Mouse (Mus musculus): ENCODE results near the gene Rps6kc1.

Gene Rps6kc1

DNA sequence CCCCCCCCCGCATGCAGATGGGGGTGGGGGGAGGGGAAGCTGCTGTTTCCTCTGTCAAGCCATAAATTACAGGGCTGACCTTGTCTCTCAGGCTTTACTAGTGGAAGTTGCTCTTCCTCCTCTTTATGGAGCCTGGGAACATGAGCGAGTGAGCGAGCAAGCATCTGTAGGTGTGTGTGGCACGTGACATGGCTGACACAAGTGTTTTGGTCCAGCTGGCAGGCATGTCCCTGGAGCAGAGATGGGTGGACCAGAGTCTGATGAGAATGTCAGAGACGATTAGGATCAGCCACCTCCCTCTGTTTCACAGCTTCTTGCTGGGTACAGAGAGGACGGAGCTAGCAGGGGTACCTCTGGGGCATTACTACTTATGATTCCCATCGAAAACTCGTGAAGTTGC, 153.7 kb downstream of the Rps6kc1 start:
- DNase-seq: no peak

DNA sequence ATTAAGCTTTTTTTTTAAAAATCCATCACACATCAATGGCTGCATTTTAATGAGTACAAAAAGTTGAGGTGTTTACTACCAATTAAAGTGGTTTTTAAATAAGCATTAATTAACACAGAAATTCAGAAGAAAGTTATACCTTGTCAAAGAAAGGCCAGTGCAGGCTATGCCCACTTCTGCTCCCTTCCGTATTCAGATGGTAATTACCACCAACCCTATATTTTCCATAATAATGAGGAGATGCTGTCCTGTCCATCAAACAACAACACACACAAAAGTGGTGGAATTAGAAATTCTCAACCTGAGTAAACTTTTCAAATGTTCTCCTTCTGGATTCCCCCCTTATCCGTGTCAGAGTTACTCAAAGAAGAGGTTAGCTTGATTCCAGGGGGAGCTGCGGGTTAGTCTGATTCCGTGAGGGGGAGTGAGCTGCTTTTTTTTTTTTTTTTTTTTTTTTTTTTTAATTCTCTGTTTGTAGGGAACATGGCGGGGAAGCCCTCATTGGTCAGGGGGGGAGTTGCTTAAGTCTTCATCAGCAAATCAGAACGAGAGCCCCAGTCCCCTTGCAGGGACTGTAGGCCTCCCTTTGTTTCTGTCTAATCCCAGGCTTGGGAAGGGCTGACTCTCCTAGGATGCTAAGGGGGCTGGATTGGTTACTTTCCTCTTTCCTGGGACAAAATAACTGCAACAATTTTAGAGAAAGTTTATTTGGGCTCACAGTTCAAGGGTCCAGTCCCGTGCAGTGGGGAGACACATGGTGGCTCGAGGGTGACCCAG, 159.6 kb downstream of the Rps6kc1 start:
- no peak for DNase-seq

DNA sequence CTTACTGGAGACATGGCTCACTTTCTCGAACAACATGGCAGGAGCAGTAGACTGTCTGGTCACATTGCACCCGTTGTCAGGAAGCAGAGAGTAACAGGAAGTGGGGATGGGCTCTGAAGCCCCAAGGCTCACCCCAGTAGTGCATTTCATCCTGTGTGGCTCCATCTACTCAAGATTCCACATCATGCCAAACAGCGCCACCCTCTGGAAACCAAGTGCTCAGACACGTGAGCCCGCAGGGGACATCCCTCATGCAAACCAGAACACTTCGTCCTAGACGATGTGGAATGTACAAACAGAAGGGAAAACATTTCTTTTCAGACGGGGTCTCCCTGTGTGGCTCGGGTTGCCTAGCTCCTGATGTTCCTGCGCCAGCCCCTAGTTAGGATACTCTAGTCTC, 162.6 kb downstream of the Rps6kc1 start:
- no peak for DNase-seq

DNA sequence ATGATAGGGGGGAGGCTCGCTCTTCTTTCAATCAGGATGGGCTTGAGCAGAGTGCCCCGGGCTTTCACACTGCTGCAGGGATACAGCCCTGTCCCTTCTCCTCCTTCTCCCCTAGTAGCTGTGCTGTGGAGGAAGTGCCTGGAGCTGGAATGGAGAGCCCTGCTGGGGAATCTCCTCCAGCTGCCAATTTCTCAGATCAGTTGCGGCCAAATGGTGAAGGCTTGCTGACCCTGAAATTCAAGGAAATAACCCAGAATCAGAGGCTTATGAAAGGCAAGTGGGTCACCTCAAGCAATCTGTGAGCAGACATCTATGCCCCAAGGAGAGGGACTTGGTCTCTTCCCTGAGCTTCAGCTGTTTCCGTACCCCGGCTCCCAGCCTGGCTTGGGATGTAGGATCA, 170.1 kb downstream of the Rps6kc1 start:
- peak; percentile 5 for DNase-seq

DNA sequence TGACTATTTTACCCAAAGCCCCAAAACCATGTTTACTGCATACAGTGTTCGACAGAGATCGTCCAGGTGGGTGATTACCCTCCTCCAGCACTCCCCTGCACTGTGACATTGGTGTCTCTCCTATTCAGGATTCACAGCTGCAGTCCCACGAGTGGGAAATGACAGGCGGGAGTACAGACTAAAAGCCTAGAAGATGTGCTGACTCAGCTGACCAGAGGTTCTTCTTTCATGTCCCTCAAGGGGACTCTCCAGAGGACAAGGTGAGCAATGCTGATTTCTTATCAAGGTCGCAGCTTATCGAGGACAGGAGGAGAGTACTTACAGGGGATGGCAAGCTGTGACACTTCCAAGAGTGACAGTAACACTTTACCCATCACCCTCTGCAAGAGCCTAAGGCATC, 178.8 kb downstream of the Rps6kc1 start:
- DNase-seq: no peak

DNA sequence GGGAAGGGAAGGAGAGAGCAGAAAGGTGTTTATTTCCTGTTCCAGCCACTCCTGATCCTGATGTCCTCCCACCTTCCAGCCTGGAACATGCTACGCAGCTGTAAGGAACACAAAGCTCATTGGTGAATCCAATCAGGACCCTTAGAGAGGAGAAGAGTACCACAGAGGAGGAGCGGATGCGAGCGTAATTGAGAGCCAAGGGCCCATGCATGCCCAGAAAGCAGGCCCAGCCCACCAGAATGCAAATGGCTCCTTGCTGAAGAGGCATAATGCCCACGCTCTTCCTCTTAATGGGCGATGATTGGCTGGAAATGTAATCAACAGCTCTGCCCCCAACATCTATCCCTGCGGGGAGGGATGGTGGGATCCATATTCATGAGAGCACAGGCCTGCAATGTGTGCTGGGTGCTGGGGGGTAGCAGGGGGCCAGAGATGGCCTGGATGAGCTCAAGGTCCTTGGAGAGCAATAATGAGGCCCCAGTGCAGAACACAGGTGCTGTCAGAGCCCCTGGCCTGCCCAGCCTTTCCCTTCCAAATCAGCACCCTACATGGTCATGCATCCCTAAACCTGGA, 182.0 kb downstream of the Rps6kc1 start:
- DNase-seq: no peak

DNA sequence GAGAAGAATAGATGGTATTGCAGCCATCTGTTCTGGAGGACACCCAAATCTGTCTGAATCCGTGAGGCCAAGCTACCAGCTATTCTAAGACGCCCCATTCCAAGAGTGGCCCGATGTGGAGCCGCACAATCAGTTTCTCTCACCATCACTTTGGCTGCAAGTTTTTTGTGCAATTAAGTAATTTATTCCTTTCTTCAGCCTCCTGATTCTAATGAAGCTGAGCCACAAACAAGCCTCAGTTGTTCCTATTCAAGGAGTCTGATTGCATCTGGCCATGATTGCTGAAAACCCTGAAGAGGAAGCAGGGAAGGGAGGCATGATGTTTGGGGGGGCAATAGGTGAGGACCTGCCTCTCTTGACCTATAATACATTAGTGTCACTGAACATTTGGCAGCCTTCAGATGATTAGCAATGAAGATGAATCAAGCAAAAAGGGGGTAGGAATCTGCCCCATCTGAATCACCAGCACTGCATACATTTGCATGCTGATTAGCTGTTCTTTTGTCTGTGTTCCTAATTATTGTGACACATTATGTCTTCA, 183.4 kb downstream of the Rps6kc1 start:
- DNase-seq: no peak

DNA sequence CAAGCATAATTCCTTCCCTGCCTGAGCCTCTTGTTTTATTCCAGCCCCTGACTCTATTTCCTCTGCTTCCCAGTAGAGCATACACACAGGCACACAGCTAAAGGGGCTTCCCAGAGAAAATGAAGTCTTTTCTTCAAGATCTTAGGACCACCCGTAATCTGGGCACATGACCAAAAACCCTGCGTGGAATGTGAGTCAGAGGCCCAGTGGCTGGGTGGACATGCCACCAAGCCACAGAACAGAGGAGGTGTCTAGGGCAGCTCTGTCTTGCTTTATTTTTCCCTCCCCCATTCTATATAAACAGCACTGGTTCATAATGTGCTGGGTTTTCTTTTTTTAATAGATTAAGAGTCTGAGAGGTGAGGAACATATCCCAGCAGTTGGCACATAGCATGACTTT, 184.2 kb downstream of the Rps6kc1 start:
- no peak for DNase-seq

DNA sequence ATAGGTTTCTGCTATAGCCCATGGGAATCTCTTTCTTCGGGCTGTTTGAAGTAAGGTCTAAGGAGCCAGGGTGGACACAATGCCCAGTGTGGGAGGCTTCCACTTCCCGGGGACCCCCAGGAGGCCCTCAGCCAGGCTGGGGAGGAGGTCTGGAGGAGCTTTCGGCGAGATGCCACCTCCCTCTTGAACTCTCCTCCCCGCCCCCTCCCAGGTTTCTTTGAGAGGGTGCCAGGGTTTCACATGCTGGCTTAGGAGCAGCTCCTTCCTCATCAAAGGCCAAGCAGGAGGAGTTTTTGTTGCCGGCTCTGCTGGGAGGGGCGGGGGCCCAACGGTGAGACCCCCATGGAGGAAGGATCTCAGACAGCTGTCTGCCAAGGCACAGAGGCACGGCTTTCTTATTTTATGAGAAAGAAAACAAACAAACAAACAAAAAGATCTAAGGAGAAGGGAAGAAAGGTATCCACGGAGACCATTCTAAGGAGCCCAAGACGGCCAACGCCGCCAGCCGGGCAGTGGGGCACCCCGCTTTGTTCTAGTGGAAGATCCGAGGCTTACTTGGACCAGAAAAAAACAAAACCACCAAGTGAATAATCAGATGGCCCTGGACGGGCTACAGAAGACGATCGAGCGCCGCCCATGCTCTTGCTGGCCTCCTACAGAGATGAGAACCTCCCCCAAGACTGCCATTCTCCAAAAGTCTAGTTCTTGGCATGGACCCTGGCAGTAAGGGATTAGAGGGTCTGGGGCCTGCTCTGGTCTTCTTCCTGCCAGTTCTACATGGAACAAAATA, 186.8 kb downstream of the Rps6kc1 start:
- no peak for DNase-seq

DNA sequence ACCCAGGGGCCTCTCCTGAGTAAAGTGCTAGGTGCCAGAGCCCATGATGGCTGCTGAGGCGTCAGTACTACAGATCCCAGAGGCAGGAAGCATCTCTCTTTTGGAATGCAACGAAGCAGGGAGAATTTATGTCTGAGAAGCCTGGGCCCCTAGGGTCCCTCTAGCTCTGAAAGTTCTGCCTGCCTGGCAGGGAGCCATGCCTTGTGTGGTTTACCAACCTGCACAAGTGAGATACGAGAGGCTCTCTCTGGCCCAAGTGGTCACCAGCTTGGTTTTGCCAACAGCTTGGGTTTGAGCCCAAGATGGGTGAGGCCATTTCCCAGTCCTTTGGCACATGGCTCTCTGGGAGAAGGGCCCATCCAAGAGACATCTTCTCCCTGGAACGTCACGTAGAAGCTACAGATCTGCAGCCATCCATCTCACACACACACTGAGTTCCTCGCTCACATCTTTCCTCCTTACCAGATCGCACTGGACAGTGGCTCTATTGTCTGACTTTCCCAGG, 187.6 kb downstream of the Rps6kc1 start:
- no peak for DNase-seq

DNA sequence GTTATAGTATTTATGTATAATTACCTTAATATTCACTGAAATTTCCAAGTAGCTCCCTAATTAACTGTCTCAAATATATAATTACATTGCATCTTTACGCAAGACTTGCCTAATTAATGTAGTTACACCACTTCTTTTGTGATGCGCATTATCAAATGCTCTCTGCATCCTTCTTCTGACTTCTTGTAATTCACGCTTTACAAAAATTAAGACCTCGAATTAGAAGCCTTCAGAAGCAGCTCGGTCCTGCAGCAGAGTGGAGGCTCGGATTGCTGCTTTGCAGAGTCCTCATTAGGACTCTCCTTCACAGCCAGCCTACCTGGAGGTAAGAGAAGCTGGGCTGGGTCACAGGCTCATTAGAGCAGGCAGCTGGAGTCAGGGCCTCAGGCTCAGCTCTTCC, 197.7 kb downstream of the Rps6kc1 start:
- DNase-seq: no peak

DNA sequence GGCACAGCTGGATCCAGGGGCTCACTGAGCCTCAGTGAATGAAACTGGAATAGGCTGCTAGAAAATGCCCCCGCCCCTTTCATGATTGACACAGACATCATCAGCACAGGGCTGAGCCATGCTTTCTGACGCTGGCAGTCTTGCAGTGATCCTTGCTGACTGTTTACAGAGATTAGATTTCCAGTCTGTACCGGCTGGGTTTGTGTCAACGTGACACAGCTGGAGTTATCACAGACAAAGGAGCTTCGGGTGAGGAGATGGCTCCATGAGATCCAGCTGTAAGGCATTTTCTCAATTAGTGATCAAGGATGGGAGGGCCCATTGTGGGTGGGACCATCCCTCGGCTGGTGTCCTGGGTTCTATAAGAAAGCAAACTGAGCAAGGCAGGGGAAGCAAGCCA, 214.0 kb downstream of the Rps6kc1 start:
- no peak for DNase-seq

DNA sequence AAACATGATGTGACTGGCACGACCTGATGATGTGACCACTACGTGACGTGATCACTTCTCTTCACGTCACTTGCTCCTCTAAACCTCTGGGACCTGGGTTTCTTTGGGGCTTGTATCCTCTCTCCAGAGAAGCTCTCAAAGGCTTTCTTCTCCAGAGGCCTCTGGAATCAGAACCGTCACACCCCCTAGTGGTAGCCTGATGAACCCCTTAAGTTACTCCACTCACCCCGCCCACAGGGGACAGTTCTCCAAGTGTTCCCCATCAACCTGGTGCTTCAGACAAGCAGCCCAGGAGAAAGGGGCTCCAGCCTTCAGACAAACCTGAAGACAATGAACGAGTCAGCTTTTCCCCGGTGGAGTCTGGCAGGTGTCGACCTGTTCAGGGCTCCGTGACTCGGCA, 216.0 kb downstream of the Rps6kc1 start:
- peak; percentile 37 for DNase-seq

DNA sequence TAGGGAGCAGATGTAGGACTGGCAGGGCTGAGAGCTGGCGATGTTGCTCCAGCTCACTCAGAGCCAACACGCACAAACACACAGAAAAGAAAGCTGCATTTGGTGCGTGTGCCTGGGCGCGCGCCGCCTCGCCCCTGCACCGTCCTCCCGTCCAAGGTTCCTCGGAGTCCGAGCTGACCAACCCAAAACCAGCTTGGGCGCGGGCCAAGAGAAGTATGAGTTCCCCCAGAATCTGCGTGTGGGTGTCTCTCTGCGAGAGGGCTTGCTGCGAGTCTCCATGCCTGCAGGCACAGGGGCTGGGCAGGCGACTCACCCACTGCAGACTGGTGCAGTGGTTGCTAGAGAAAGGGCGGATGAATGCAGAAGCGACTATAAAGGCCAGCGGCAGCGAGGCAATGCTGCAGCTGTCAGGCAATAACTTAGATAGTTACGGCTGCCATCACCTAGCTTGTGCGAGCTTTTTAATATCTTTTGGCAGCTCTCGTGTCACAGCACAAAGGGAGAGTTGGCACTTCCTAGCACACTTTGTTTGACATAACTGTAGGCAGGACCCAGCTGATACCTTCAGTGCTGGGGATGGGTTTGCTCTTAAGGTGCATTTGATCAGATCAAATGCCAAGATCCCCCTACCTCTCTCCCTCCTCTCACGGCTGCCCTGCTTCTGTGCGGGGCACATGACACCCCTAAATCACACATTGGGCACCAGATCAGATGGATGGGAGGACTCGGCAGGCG, 220.9 kb downstream of the Rps6kc1 start:
- DNase-seq: no peak

DNA sequence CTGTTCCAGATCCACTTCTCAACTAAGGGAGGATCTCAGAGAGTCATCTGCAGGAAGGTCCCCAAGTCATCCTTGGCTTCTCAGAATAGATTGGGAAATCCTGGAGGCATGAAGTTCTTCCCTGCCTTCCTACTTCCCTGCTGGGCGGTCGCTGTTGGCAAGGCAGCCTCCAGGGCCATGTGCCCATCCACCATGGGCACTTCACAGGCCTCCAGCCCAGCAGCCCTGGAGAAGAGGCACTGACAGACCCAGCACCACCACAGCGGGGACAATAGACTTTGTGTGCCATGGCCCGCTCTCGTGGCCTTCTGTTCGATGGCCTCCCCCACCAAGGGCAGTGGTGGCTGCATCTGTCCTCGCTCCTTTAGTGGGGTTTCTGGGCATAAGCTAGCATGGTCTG, 228.5 kb downstream of the Rps6kc1 start:
- no peak for DNase-seq

DNA sequence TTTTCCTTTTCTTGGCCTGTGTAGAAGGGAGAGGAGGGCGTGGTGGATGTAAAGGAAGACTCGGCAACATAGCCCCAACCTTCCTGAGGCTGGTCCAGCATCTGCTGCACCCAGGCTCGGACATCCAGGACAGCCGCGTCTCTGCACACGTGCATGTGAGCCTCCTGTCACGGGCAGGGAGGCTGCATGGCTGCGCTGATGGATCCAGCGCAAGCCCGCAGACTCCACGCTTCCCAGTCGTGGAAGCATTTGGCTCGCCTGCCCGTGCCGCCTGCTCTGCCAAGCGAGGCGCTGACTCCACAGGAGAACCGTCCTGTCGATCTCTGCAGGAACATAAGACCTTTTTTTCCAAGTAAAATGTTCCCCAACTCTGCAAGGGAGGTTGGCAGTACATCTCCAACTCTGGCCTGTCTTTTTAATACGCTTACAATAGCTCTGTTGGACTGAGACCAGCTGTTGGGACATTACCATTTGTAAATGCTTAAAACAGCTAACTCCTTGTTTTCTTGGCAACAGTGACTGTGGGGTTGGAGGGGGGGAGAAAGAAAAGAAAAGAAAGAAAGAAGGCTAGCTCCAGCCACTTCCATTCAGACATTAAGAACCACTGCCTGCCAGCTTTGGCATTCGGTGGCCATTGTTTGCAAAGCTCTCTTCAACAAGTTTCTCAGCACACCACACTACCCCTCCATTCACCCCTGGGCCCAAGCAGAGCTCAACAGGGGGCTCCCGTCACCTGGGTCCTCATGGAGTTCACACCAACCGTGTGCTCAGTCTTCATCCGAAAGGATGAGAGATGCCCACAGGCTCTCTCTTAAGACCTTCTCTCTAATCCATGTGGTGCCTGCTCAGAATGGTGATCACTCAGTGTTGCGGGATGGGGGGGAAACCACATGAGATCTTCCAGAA, 229.3 kb downstream of the Rps6kc1 start:
- peak; percentile 31 for DNase-seq

DNA sequence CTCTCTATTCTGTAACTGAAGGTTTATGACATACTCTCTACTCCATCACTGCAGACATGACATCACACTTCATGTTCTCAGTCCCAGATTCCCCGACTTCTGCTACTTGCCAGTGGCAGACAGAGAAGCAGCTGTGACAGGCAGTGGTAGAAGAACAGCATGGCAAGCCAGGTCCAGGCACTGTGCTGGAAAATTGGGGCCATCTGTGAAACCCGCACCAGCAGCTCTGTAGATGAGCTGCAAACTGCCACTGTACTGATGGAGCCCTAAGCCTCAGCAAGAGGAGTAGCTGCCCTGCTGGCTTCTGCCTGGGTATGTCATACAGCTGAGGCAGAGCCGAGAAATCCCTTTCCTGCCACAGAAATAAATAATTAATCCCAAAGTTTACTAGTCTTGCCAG, 236.1 kb downstream of the Rps6kc1 start:
- DNase-seq: no peak

DNA sequence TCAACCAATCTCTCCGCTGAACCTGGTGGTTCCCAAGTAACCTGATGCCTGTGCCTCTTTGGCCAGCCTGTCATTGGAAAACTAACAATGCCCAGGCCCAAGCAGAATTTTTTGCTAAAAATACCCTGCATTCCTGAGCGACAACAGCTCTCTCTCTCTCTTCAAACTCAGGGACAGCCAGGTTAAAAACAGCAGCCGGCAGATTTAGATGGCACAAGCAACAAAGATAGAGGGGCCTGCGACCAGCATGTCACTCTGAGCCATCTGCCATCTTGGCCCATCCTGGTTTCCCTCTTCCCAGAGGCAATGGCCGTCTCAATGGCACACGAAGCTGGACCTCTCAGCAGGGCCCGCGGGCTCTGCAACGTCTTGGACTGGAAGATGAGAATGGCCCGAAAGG, 242.5 kb downstream of the Rps6kc1 start:
- no peak for DNase-seq

DNA sequence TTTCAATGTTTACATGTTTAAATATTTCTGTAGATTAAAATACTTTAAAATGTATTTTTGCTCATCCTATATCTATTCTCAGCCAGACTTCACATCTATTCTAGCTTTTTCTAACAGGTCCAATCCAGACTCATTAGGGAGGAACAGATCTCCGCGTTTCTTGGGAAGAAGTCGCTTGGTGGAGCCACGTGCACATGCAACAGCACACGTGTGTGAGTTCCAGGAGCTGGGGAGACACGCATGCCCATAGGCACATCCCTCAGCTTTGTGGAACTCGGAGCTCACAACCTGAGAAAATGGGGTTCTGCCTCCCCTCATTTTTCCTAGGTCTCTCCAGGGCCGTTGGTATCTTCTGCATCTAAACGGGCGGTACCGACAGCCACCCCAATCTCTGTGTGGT, 243.7 kb downstream of the Rps6kc1 start:
- no peak for DNase-seq

DNA sequence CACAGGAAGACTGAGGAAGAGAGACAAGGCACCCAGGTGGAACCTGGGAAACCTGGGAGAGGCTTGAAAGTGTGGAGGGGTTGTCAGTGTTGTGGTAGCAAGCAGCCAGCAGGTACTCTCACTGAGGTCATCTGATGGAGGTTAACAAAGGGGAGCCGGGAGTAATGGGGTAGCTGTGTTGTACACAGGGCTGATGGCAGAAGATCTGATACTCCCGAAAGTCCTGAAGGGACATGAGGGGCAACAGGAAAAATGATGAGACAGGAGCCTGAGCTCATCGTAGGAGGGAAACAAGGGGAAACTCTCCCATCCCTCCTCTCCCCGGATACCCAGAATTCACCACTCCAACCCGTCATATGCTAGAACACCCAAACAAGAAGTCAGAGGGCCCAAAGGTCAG, 244.2 kb downstream of the Rps6kc1 start:
- DNase-seq: no peak

DNA sequence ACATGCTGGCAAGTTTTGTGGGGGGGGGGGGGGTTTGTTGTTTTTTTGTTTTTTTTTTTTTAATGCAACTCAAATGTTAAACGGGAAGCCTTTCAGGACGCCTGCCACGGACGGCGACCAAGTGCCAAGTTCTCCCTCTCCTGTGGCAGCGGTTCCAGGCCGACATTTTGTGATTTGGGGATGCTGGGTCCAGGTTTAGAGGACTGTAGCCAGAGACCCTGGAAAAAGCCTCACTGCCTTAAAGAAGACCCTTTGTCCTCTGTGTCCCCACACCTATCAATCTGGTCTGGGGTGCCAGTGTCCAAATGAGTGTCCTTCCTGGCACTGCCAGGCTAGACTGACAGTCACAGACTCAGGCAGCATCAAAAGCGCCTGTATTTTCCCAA, 246.1 kb downstream of the Rps6kc1 start:
- no peak for DNase-seq
